Mouse (Mus musculus) kidney, postnatal 0 days (tissue): ENCODE data around the gene Lemd1. TPM values are rescaled to one million over a fixed set of nuclear protein-coding genes. Genes with fewer than 3 reads are reported as not detected.

Experiments
- ATAC-seq: fragments of 200-750 bp; cut with Nextera tagmentation; replicated peaks from 2 replicates; pipeline ENCODE4 v1.8.0; 2017; ENCODE audit warnings: low read depth, moderate number of reproducible peaks, moderate TSS enrichment, moderate library complexity; ENCODE audit not compliant: low FRiP score
- DNase-seq: peaks from one replicate; pipeline ENCODE4 v3.0.0-alpha.2; 2016; ENCODE audit warnings: low spot score
- H3K27ac ChIP-seq: fragments of 300-500 bp; sonication (generic); 2 replicates; pipeline ENCODE4 v1.5.1; 2014; ENCODE audit warnings: mild to moderate bottlenecking
- H3K27me3 ChIP-seq: fragments of 300-500 bp; sonication (generic); 2 replicates; pipeline ENCODE4 v1.6.1; 2014; ENCODE audit warnings: low read length, mixed read lengths; ENCODE audit not compliant: insufficient read depth
- H3K36me3 ChIP-seq: fragments of 300-500 bp; sonication (generic); 2 replicates; pipeline ENCODE4 v1.6.1; 2014; ENCODE audit warnings: low read length, mixed read lengths; ENCODE audit not compliant: insufficient read depth
- H3K4me1 ChIP-seq: fragments of 300-500 bp; sonication (generic); replicated peaks from 2 replicates; pipeline ENCODE4 v1.6.1; 2014; ENCODE audit warnings: antibody characterized with exemption, low read length, mixed read lengths; ENCODE audit not compliant: insufficient read depth
- H3K4me2 ChIP-seq: fragments of 300-500 bp; sonication (generic); 2 replicates; pipeline ENCODE4 v1.6.1; 2014; ENCODE audit warnings: mild to moderate bottlenecking, low read length, moderate library complexity, mixed read lengths
- H3K4me3 ChIP-seq: fragments of 300-500 bp; sonication (generic); replicated peaks from 2 replicates; pipeline ENCODE4 v1.5.1; 2014; ENCODE audit warnings: low read depth, low read length
- H3K9ac ChIP-seq: fragments of 300-500 bp; sonication (generic); 2 replicates; pipeline ENCODE4 v1.6.1; 2014; ENCODE audit warnings: low read depth, low read length
- H3K9me3 ChIP-seq: fragments of 300-500 bp; sonication (generic); replicated peaks from 2 replicates; pipeline ENCODE4 v1.6.1; 2016; ENCODE audit warnings: low read length, inconsistent platforms, mixed read lengths
- CTCF ChIP-seq: IDR thresholded peaks from 2 replicates; pipeline ENCODE4 v1.5.1; 2016; ENCODE audit warnings: antibody characterized with exemption, low read depth, mild to moderate bottlenecking, moderate library complexity
- WGBS: fragments of 180-500 bp; shearing (Covaris S2); extraction: QIAGEN DNeasy Blood & Tissue Kit; methylation state at CpG from one replicate; pipeline ENCODE4 v1.1.7; 2014; 5-methylcytosine and 5-hydroxymethylcytosine counted together
- polyA plus RNA-seq: library from polyadenylated mRNA; unstranded; fragments of >200 nt; fragmentation: Nextera tagmentation; extraction: Ambion mirVana; gene quantifications from 2 replicates; pipeline ENCODE4 v1.2.1, GENCODE M21; 2015

The Lemd1 gene
- polyA plus RNA-seq, 1 experiment from 2014 or later = 0.37 TPM

- no peak for DNase-seq
- Histone ChIP-seq H3K4me2 (no peak within 1 kb of the TSS), H3K9me3 (no peaks in the 10 kb centered on the region), H3K36me3 (no peaks in the 10 kb centered on the region), H3K4me3 (no peak within 1 kb of the TSS), H3K27me3 (no peaks in the 10 kb centered on the region), H3K27ac (no peak within 1 kb of the TSS), H3K4me1 (no peaks in the 10 kb centered on the region), H3K9ac (no peak within 1 kb of the TSS)
- no peak for TF ChIP-seq CTCF
- no peak for ATAC-seq
- 83% methylated on average over 3 of the region's 3 CpGs for WGBS
Measured at GRCm38 (mm10) chr1:132229667-132230066, 38.4 kb downstream of the Lemd1 start, which contains the start of gene Gm10188. Gene Gm10188 (minus strand): TSS chr1:132229767.

GRCm38 (mm10) chr1:132231470-132232274 lies 40.4 kb downstream of the Lemd1 start:
- DNase-seq (no peak), ATAC-seq (no peak)
- H3K27ac ChIP-seq = no peak overlapping the region
- H3K9ac ChIP-seq = no peak overlapping the region
- H3K4me2 ChIP-seq = no peak overlapping the region
- no peaks in the 10 kb centered on the region for H3K27me3 ChIP-seq
- WGBS = 58% methylated on average over 7 of the region's 7 CpGs
- no peaks in the 10 kb centered on the region for H3K36me3 ChIP-seq
- H3K9me3 ChIP-seq = no peaks in the 10 kb centered on the region
- no peaks in the 10 kb centered on the region for H3K4me1 ChIP-seq
- TF ChIP-seq CTCF = no peak
- H3K4me3 ChIP-seq = no peak overlapping the region

GRCm38 (mm10) chr1:132233566-132233965 lies 42.3 kb downstream of the Lemd1 start:
- H3K36me3 ChIP-seq = no peaks in the 10 kb centered on the region
- no peaks in the 10 kb centered on the region for H3K9me3 ChIP-seq
- H3K9ac ChIP-seq = no peak overlapping the region
- WGBS = 27% methylated on average over 12 of the region's 12 CpGs
- no peaks in the 10 kb centered on the region for H3K27me3 ChIP-seq
- no peak overlapping the region for H3K27ac ChIP-seq
- no peak overlapping the region for H3K4me3 ChIP-seq
- peak; percentile 56 for DNase-seq
- no peak; the same call in 1 of the 2 replicates for ATAC-seq
- no peaks in the 10 kb centered on the region for H3K4me1 ChIP-seq
- peak; percentile 51 for TF ChIP-seq CTCF
- no peak overlapping the region for H3K4me2 ChIP-seq

- 25% methylated on average over 9 of the region's 9 CpGs for WGBS
- no peak for TF ChIP-seq CTCF
- no peak overlapping the region for H3K4me2 ChIP-seq
- ATAC-seq (peak; percentile 59; the same call in 1 of the 2 replicates), DNase-seq (peak; percentile 78)
- no peaks in the 10 kb centered on the region for H3K9me3 ChIP-seq
- no peak overlapping the region for H3K9ac ChIP-seq
- H3K36me3 ChIP-seq = no peaks in the 10 kb centered on the region
- H3K4me3 ChIP-seq = no peak overlapping the region
- H3K27ac ChIP-seq = no peak overlapping the region
- H3K27me3 ChIP-seq = no peaks in the 10 kb centered on the region
- H3K4me1 ChIP-seq = no peaks in the 10 kb centered on the region
Measured at GRCm38 (mm10) chr1:132234757-132235273, 43.6 kb downstream of the Lemd1 start.

GRCm38 (mm10) chr1:132237585-132238159 lies 46.4 kb downstream of the Lemd1 start:
- Histone ChIP-seq H3K27ac (no peak overlapping the region), H3K27me3 (no peaks in the 10 kb centered on the region), H3K4me3 (no peak overlapping the region), H3K4me2 (no peak overlapping the region), H3K4me1 (no peaks in the 10 kb centered on the region), H3K9me3 (no peaks in the 10 kb centered on the region), H3K9ac (no peak overlapping the region), H3K36me3 (no peaks in the 10 kb centered on the region)
- 22% methylated on average over 6 of the region's 6 CpGs for WGBS
- TF ChIP-seq CTCF = peak; percentile 93
- no peak for ATAC-seq
- peak; percentile 83 for DNase-seq

- no peaks in the 10 kb centered on the region for H3K36me3 ChIP-seq
- TF ChIP-seq CTCF = no peak
- no peak overlapping the region for H3K4me2 ChIP-seq
- no peak overlapping the region for H3K9ac ChIP-seq
- no peaks in the 10 kb centered on the region for H3K9me3 ChIP-seq
- H3K4me3 ChIP-seq = no peak overlapping the region
- WGBS = 78% methylated on average over 5 of the region's 5 CpGs
- DNase-seq (no peak), ATAC-seq (no peak)
- H3K4me1 ChIP-seq = no peaks in the 10 kb centered on the region
- H3K27ac ChIP-seq = no peak overlapping the region
- no peaks in the 10 kb centered on the region for H3K27me3 ChIP-seq
Measured at GRCm38 (mm10) chr1:132245010-132245409, 53.8 kb downstream of the Lemd1 start.
